Mouse (Mus musculus) heart, adult 10 weeks (tissue): ENCODE data around the gene Defb36. TPM values are rescaled to one million over a fixed set of nuclear protein-coding genes. Genes with fewer than 3 reads are reported as not detected.

Experiments used
- polyA plus RNA-seq: library from polyadenylated mRNA; stranded (reverse); fragments of 350-450 nt; fragmentation: Illumina TruSeq; extraction: RNeasy Lipid Tissue Mini Kit (QIAGEN cat#74804); gene quantifications from one replicate; pipeline ENCODE4 v1.2.3, GENCODE M21; 2014; ENCODE audit warnings: low read depth, low replicate concordance

The Defb36 gene
- not detected for polyA plus RNA-seq

DNA sequence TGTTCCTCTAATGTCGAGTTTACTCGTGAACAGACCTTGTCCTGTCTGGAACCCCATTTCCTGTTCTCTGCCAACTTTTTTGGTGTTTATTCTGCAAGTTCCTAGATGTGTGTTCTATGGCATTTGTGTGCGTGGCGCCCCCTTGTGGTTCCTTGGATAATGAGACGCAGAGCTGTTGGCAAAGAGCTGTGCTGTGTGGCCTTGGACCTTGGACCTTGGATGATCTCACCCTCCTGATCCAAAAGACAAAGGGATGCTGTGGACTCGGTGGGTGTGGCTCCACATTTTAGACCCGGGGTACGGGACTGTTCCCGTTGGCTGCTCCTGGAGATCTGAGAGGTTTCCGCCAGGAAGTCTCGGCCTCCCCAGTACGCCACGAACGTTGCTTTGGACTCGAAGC is at the start of gene Defb36:
Defb36 (plus strand) TSS at position 271 of the 400 bp plus-strand sequence.

GRCm38 (mm10) chr2:152569038-152569437 is 35.1 kb upstream of the Defb36 start, which contains the start of gene Gm17416:
TSS of gene Gm17416 (plus strand) at chr2:152569338.

DNA sequence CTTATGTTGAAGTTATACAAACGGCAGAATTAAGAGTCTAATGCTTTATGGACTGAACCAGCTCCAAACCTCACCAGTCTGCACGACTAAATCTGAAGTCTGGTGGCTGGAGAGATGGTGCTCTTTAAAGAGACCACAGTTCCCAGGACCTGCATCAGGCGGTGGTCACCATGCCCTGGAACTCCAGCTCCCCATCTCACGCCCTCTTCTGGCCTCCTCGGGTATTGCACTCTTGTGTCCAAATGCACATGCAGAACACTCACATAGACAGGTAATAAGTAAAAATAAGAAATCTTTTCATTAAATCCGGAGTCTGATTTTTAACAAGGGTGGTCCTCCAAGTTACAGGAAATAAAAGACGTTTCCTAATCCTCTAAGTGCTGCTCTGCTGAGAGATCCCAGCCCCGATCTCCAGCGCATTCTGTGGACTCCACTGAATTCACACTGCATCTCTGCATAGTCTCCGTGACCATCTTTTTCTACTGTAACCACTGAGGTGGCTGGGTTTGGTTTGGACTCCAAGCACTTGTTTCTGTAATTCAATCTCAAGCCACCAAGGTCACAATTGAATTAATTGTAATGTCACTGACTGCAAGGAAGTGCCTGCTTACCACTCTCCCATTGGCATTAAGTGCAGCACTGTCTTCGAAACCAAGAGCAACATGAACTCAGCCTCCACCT is 31.9 kb upstream of the Defb36 start, which contains the start of gene Defb21:
Defb21 (plus strand) TSS at position 631 of the 681 bp plus-strand sequence.

DNA sequence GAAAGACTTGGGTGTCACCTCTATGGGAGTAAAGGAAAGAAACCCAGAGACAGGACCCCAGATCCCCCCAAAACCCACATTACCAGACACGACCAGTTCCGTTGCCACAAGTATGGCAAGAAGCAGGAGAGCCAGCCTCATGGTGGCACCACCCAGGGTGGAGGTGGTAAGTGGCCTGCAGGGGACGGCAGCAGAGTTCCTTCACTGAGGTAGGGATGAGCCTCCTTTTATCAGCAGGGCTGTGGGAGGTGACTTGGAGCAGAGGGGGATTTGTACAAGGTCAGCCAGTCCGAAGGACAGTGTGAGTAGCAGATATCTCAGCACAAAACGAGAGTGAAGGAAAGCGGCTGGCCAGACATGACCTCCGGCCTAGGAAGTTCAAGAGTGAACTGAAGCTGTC is 24.0 kb upstream of the Defb36 start, which contains the start of gene Defb19:
Defb19 (minus strand) TSS at position 206 of the 400 bp plus-strand sequence.

GRCm38 (mm10) chr2:152599299-152599698 is 4.8 kb upstream of the Defb36 start, which contains the start of gene Defb45:
TSS of gene Defb45 (minus strand) at chr2:152599399.

DNA sequence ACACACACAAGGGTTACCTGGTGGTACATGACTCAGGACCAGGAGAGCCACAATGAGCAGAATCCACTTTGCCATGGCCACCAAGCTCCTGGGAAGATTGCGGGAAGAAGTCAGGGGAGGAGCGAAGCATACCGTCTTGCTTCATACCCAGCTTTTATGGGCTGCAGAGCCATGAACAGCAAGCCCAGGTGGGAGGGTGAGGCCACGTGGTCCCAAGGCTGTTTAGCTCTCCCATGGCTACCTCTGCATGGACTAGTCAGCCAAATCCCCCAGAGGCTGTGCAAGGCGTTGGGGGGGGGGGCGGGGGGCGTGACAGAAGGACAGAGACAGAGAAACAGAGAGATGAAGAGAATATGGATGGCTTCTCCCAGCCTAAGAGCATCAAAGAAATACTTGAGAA is 18.8 kb downstream of the Defb36 start, which contains the start of gene Defb25:
Defb25 (minus strand) TSS at position 101 of the 400 bp plus-strand sequence.

GRCm38 (mm10) chr2:152626774-152627591 is 22.9 kb downstream of the Defb36 start, which contains the start of gene Rem1:
TSS of gene Rem1 (plus strand) at chr2:152626951.

Other genes with a start within 250 kb of the Defb36 start
- gene Nrsn2, start 227.7 kb upstream of the Defb36 start, polyA plus RNA-seq: not detected
- 5.4 TPM for gene Sox12, start 206.3 kb upstream of the Defb36 start, polyA plus RNA-seq
- gene Zcchc3, start 189.3 kb upstream of the Defb36 start, polyA plus RNA-seq: 4.6 TPM
- 4.6 TPM for gene 6820408C15Rik, start 188.7 kb upstream of the Defb36 start, polyA plus RNA-seq
- gene Defb23, start 139.7 kb upstream of the Defb36 start, polyA plus RNA-seq: not detected
- not detected for gene Defb20, start 127.3 kb upstream of the Defb36 start, polyA plus RNA-seq
- gene Defb22, start 114.2 kb upstream of the Defb36 start, polyA plus RNA-seq: not detected
- gene Defb26, start 92.6 kb upstream of the Defb36 start, polyA plus RNA-seq: not detected
- gene Defb28, start 86.1 kb upstream of the Defb36 start, polyA plus RNA-seq: not detected
- gene Defb29, start 64.2 kb upstream of the Defb36 start, polyA plus RNA-seq: not detected
- not detected for gene Gm17416, start 35.0 kb upstream of the Defb36 start, polyA plus RNA-seq
- gene Defb21, start 31.6 kb upstream of the Defb36 start, polyA plus RNA-seq: not detected
- gene Defb19, start 24.0 kb upstream of the Defb36 start, polyA plus RNA-seq: not detected
- not detected for gene Defb45, start 4.9 kb upstream of the Defb36 start, polyA plus RNA-seq
- not detected for gene Defb25, start 18.7 kb downstream of the Defb36 start, polyA plus RNA-seq
- gene Rem1, start 22.6 kb downstream of the Defb36 start, polyA plus RNA-seq: 7.0 TPM
- 35.5 TPM for gene H13, start 65.1 kb downstream of the Defb36 start, polyA plus RNA-seq
- gene Mcts2, start 82.7 kb downstream of the Defb36 start, polyA plus RNA-seq: 16.7 TPM
- gene Id1, start 131.9 kb downstream of the Defb36 start, polyA plus RNA-seq: 95.2 TPM
- gene Cox4i2, start 149.8 kb downstream of the Defb36 start, polyA plus RNA-seq: 20.2 TPM
- gene Bcl2l1, start 227.4 kb downstream of the Defb36 start, polyA plus RNA-seq: 36.1 TPM
- gene Tpx2, start 243.6 kb downstream of the Defb36 start, polyA plus RNA-seq: 0.84 TPM